Mouse (Mus musculus) forebrain, embryonic 14.5 days (tissue): Measurements from ENCODE around the gene Add3. TPM values are rescaled to one million over a fixed set of nuclear protein-coding genes. Genes with fewer than 3 reads are reported as not detected.
A peak's percentile ranks its signal among the peaks of the same experiment; 100 is the strongest.

Experiments
- ATAC-seq: fragments of 200-750 bp; cut with Nextera tagmentation; 2 replicates; pipeline ENCODE4 v1.8.0; 2017; ENCODE audit warnings: mild to moderate bottlenecking, moderate library complexity
- DNase-seq: peaks from one replicate; pipeline ENCODE4 v3.0.0-alpha.2; 2015; ENCODE audit warnings: low spot score
- H3K27ac ChIP-seq: fragments of 300-500 bp; sonication (generic); 2 replicates; pipeline ENCODE4 v1.5.1; 2014; ENCODE audit warnings: low read depth, mild to moderate bottlenecking, control low read depth, low read length, moderate library complexity
- H3K27me3 ChIP-seq: fragments of 300-500 bp; sonication (generic); replicated peaks from 2 replicates; pipeline ENCODE4 v1.6.1; 2014; ENCODE audit warnings: low read length, control low read depth, mixed read lengths; ENCODE audit not compliant: control insufficient read depth, insufficient read depth
- H3K36me3 ChIP-seq: fragments of 300-500 bp; sonication (generic); 2 replicates; pipeline ENCODE4 v1.6.1; 2014; ENCODE audit warnings: low read length, control low read depth; ENCODE audit not compliant: control insufficient read depth, insufficient read depth
- H3K4me1 ChIP-seq: fragments of 300-500 bp; sonication (generic); 2 replicates; pipeline ENCODE4 v1.6.1; 2014; ENCODE audit warnings: antibody characterized with exemption, low read length, control low read depth; ENCODE audit not compliant: control insufficient read depth, insufficient read depth
- H3K4me2 ChIP-seq: fragments of 300-500 bp; sonication (generic); 2 replicates; pipeline ENCODE4 v1.6.1; 2014; ENCODE audit warnings: mild to moderate bottlenecking, control low read depth, low read length
- H3K4me3 ChIP-seq: fragments of 300-500 bp; sonication (generic); 2 replicates; pipeline ENCODE4 v1.5.1; 2014; ENCODE audit warnings: low read depth, low read length, control low read depth
- H3K9ac ChIP-seq: fragments of 300-500 bp; sonication (generic); 2 replicates; pipeline ENCODE4 v1.6.1; 2014; ENCODE audit warnings: mild to moderate bottlenecking, low read length, control low read depth, moderate library complexity
- H3K9me3 ChIP-seq: fragments of 300-500 bp; sonication (generic); replicated peaks from 2 replicates; pipeline ENCODE4 v1.6.1; 2016; ENCODE audit warnings: low read length, control low read depth, mixed read lengths; ENCODE audit not compliant: control insufficient read depth
- WGBS: fragments of 180-500 bp; shearing (Covaris S2); extraction: QIAGEN DNeasy Blood & Tissue Kit; methylation state at CpG from one replicate; pipeline ENCODE4 v1.1.7; 2014; 5-methylcytosine and 5-hydroxymethylcytosine counted together
- polyA plus RNA-seq: library from polyadenylated mRNA; unstranded; fragments of >200 nt; fragmentation: Nextera tagmentation; extraction: Ambion mirVana; gene quantifications from 2 replicates; pipeline ENCODE4 v1.2.1, GENCODE M21; 2014

Gene Add3
- polyA plus RNA-seq, 1 experiment from 2014 or later, result 25.2 TPM

GRCm38 (mm10) chr19:53260828-53261227 is 120.6 kb downstream of the Add3 start:
- H3K27me3 ChIP-seq, result no peaks in the 10 kb centered on the region
- no peaks in the 10 kb centered on the region for H3K4me1 ChIP-seq
- H3K27ac ChIP-seq, result no peak overlapping the region
- no peak overlapping the region for H3K4me2 ChIP-seq
- H3K9ac ChIP-seq, result no peak overlapping the region
- no peaks in the 10 kb centered on the region for H3K36me3 ChIP-seq
- 88% methylated on average over 4 of the region's 4 CpGs for WGBS
- ATAC-seq, result no peak
- no peak overlapping the region for H3K4me3 ChIP-seq
- H3K9me3 ChIP-seq, result no peaks in the 10 kb centered on the region
- DNase-seq, result no peak

- Histone ChIP-seq H3K36me3 (no peaks in the 10 kb centered on the region), H3K4me3 (no peak overlapping the region), H3K27me3 (no peaks in the 10 kb centered on the region), H3K4me1 (no peaks in the 10 kb centered on the region), H3K9me3 (no peaks in the 10 kb centered on the region), H3K27ac (no peak overlapping the region), H3K4me2 (no peak overlapping the region), H3K9ac (no peak overlapping the region)
- DNase-seq, result no peak
- 87% methylated on average over 7 of the region's 7 CpGs for WGBS
- no peak for ATAC-seq
Observed at GRCm38 (mm10) chr19:53262061-53262460, 121.8 kb downstream of the Add3 start.

GRCm38 (mm10) chr19:53263859-53264733 is 123.9 kb downstream of the Add3 start:
- Histone ChIP-seq H3K27ac (no peak overlapping the region), H3K4me1 (no peaks in the 10 kb centered on the region), H3K4me3 (no peak overlapping the region), H3K4me2 (no peak overlapping the region), H3K27me3 (no peaks in the 10 kb centered on the region), H3K9me3 (no peaks in the 10 kb centered on the region), H3K36me3 (no peaks in the 10 kb centered on the region), H3K9ac (no peak overlapping the region)
- no peak for ATAC-seq
- 35% methylated on average over 22 of the region's 23 CpGs for WGBS
- DNase-seq, result no peak

- Histone ChIP-seq H3K4me2 (no peak overlapping the region), H3K27me3 (no peaks in the 10 kb centered on the region), H3K9ac (no peak overlapping the region), H3K9me3 (no peaks in the 10 kb centered on the region), H3K36me3 (no peaks in the 10 kb centered on the region), H3K4me3 (no peak overlapping the region), H3K27ac (no peak overlapping the region), H3K4me1 (no peaks in the 10 kb centered on the region)
- 43% methylated on average over 12 of the region's 12 CpGs for WGBS
- DNase-seq (peak; percentile 55), ATAC-seq (peak; percentile 60)
Observed at GRCm38 (mm10) chr19:53264821-53265727, 124.8 kb downstream of the Add3 start.

GRCm38 (mm10) chr19:53267305-53267704 is 127.1 kb downstream of the Add3 start:
- no peak for ATAC-seq
- Histone ChIP-seq H3K9me3 (no peaks in the 10 kb centered on the region), H3K4me1 (no peaks in the 10 kb centered on the region), H3K27me3 (no peaks in the 10 kb centered on the region), H3K9ac (no peak overlapping the region), H3K4me3 (no peak overlapping the region), H3K36me3 (no peaks in the 10 kb centered on the region), H3K4me2 (no peak overlapping the region), H3K27ac (no peak overlapping the region)
- no peak for DNase-seq
- 93% methylated on average over 9 of the region's 9 CpGs for WGBS

GRCm38 (mm10) chr19:53273055-53273722 is 132.9 kb downstream of the Add3 start:
- 93% methylated on average over 17 of the region's 17 CpGs for WGBS
- no peaks in the 10 kb centered on the region for H3K27me3 ChIP-seq
- no peak overlapping the region for H3K4me3 ChIP-seq
- H3K36me3 ChIP-seq, result no peaks in the 10 kb centered on the region
- no peak for DNase-seq
- ATAC-seq, result no peak
- no peaks in the 10 kb centered on the region for H3K9me3 ChIP-seq
- H3K4me1 ChIP-seq, result no peaks in the 10 kb centered on the region
- no peak overlapping the region for H3K27ac ChIP-seq
- no peak overlapping the region for H3K4me2 ChIP-seq
- no peak overlapping the region for H3K9ac ChIP-seq

GRCm38 (mm10) chr19:53273781-53274428 is 133.7 kb downstream of the Add3 start:
- H3K9me3 ChIP-seq, result no peaks in the 10 kb centered on the region
- no peak for ATAC-seq
- no peak overlapping the region for H3K4me2 ChIP-seq
- 90% methylated on average over 23 of the region's 23 CpGs for WGBS
- no peak overlapping the region for H3K4me3 ChIP-seq
- H3K9ac ChIP-seq, result no peak overlapping the region
- no peaks in the 10 kb centered on the region for H3K27me3 ChIP-seq
- no peak overlapping the region for H3K27ac ChIP-seq
- H3K36me3 ChIP-seq, result no peaks in the 10 kb centered on the region
- DNase-seq, result no peak
- no peaks in the 10 kb centered on the region for H3K4me1 ChIP-seq

- Histone ChIP-seq H3K27me3 (no peaks in the 10 kb centered on the region), H3K4me3 (no peak overlapping the region), H3K9me3 (no peaks in the 10 kb centered on the region), H3K4me2 (no peak overlapping the region), H3K4me1 (no peaks in the 10 kb centered on the region), H3K9ac (no peak overlapping the region), H3K36me3 (no peaks in the 10 kb centered on the region), H3K27ac (no peak overlapping the region)
- ATAC-seq (no peak), DNase-seq (no peak)
- WGBS, result 47% methylated on average over 3 of the region's 3 CpGs
Observed at GRCm38 (mm10) chr19:53275204-53275603, 135.0 kb downstream of the Add3 start.
